Mouse (Mus musculus): ENCODE data around the gene Dpp7.

The Dpp7 gene

DNA sequence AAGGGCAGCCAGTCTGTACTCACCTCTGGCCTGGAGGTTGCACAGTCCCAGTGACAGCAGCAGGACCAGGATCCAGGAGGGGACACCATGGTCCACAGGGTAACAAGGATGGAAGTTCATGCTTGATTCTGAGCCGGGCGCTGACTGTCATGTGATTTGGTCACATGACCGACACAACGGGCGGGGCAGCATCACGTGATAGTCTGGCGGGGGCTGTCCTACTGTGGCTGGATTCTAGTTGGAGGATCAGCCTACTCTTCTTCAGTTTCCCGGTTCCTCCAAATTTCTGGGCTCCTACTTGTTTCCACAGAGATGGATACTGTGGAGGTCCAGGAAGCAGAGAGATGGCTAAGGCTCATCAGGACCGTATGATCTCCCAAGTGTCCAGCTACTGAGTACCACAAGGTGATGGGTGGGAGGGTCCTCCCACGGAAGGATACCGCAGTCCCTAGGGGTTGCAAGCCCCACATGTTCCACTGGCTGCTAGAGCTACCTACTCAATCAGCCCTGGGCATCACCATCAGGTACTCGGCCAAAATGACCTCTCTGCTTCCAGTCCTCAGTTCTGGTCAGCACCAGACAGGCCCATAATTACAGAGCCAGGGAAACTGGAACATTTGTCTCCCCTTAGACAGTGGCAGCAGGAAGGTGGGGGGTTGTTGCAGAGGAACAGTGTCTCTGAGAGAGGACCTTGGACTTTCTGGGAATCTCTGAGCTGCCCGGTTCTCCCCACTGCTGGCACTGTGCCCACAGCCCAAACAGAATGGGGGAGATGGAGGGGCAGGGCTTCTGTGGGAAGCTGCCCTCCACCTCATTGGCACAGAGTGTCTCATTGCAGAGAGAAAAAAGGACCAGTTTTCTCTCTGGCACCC is at the start of gene Dpp7:
Dpp7 (minus strand) TSS at position 152 of the 872 bp plus-strand sequence.
- in situ Hi-C loops (cut with MboI, MseI), result no loop called here

DNA sequence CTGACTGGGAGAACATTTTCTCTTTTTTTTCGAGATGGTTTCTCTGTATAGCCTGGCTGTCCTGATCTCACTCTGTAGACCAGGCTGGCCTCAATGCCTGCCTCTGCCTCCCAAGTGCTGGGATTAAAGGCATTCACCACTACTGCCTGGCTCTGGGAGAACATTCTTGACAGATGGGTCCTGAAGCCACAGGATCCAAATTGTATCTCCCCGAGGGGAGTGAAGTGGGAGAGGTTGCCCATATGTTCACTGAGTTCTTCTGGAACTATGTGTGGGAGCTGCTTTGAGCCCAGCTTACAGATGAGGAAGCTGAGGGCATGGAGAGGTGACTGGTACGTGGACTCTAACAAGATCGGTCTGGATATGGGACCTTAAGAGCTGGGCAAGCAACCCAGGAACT is 47.8 kb upstream of the Dpp7 start:
- in situ Hi-C loops (cut with MboI, MseI), result loop anchor here (10.0 kb wide), 1 partner anchor 851 kb away; no protein-coding TSS in a partner anchor

DNA sequence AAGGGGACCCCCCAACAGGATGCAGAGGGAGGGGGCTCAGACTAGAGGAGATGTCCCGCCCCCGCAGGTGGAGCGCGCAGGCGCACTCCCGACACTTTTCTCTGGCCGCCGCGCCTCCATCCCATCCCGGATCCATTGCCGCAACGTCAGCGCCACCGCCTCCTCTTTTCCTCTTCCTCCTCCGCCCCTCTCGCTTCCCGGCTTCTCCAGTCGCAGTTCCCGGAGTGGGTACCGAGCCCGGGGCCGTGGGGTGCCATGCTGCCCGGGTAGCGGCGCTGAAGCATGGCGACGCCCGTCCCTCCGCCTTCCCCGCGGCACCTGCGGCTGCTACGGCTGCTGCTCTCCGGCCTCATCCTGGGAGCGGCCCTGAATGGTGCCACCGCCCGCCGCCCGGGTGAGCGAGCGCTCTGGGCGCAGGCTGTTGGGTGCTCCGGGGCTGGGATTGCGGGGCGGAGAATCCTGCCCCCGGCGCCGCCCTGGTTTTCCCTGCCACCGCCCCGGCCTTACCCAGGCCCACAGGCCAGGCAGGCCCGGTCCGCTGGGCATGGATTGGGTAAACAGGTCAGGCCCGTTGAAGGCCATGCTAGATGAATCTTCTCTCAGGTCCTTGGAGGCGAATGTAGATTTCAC is 46.9 kb upstream of the Dpp7 start:
- in situ Hi-C loops (cut with MboI, MseI), result loop anchor here (10.0 kb wide), 1 partner anchor 852 kb away; no protein-coding TSS in a partner anchor

DNA sequence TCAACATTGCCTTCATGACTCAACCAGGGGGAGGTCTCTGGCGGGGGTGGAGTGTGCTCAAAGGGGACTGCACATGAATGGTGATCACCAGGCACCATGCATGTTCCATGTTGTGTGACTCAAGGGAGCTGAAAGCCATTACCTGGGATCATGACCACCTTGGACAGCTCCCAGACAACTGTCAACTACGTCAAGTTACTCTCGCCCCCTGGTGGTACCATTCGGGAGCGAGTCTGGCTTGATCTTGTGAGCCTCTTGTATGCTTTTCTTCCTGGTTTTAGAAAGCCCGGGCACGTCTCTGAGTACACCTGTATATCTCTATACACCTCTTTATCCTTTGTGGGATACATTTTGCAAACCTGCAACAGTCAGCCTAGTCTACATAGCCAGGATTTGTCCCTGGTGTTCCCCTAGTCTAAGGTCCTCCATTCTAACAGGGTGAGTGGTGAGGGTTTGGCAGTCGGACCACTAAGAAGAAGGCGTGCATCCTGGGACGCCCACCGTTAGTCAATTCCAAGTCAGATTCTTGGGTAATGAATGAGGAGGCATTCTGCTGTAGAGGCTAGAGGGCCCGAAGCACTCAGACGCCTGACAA is 46.3 kb upstream of the Dpp7 start:
- in situ Hi-C loops (cut with MboI, MseI), result loop anchor here (10.0 kb wide), 1 partner anchor 852 kb away; no protein-coding TSS in a partner anchor

DNA sequence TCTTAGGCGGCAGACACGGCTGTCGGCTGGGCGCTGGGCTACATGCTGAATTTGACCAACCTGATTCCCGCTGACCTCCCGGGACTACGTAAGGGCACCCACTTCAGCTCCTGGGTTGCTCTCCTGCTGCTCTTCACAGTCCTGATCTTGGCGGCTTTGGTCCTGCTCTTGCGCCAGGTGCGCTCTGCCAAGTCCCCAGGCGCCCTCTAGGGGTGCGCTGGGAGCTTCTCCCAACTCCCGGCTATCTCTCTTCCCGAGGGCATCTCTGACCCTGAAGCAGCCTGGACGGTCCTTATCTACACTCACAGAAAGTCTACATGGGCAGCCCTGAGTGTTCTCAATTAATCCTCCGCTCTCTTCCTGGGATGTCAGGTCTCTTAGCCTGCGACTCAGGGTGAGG is 44.6 kb upstream of the Dpp7 start:
- in situ Hi-C loops (cut with MboI, MseI), result loop anchor here (10.0 kb wide), 1 partner anchor 854 kb away; no protein-coding TSS in a partner anchor

DNA sequence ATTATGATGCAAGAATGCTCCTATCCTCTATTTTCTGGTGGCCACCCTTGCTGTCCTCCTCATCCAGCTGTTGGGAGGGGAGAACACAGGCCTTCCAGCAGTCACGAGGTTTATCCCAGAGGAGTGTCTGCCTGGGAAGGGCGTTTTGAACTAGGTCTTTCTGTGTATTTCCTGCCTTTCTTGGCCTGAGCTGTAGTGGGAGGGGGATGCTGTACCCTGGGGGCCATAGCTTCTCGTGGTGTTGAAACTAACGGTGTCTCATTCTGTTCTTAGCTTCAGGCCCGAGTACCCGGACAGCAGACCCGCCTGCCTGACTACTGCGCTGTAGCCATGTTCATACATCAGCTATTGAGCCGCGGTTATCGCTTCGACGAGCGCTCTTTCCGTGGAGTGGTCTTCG is 44.1 kb upstream of the Dpp7 start:
- in situ Hi-C loops (cut with MboI, MseI), result loop anchor here (10.0 kb wide), 1 partner anchor 855 kb away; no protein-coding TSS in a partner anchor

DNA sequence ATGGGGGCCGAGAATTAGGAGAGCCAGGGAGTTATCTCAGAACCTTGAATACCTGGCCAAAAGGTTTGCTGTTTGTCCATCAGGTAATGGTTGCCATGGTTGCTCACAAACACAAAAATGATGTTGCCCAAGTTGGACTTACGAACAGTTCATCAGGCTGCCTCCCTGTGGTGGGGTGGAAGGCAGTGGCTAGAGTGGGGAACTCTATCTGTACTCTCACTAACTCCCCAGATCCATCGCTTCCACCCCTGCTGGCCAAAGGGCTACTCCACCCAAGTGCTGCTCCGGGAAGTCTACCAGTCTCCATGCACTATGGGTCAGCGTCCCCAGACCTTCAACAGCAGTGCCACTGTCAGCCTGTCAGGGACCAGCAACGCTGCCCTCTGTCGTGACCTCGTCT is 42.9 kb upstream of the Dpp7 start, which contains the start of gene Npdc1:
Npdc1 (plus strand) TSS at position 301 of the 400 bp plus-strand sequence.
- in situ Hi-C loops (cut with MboI, MseI), result loop anchor here (10.0 kb wide), 1 partner anchor 1386 kb away; no protein-coding TSS in a partner anchor

DNA sequence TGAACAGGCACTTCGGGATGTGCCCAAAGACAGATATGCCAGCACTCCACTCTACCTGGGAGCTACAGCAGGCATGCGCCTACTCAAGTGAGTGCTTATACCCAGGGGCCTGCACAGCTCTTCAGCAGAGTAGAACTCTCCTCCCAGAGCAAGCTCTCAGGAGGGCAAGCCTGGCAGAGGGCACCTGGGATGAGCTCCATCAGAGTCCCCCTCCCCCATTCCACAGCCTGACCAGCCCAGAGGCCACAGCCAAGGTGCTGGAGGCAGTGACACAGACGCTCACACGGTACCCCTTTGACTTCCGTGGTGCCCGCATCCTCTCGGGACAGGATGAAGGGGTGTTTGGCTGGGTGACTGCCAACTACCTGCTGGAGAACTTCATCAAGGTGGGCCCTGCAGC is 41.9 kb upstream of the Dpp7 start:
- in situ Hi-C loops (cut with MboI, MseI), result loop anchor here (10.0 kb wide), 1 partner anchor 1387 kb away; no protein-coding TSS in a partner anchor

DNA sequence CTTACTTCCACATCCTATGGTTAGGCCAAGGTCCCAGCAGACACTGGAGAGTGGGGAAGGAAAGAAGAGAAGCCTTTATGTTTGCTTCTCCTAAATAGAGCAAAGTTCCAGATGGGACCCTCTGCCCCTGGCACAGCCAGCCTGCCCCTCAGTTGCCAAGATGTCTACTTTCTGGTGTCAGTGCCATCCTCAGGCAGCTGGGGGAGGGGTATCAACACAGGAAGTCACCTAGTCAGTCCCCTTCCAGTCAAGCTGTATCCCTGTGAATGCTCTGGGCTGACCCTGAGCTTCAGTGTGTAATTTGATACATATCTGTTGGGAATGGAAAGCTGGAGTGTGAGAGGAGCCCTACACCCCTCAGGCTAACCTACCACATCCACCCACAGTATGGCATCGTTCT is 40.9 kb upstream of the Dpp7 start:
- in situ Hi-C loops (cut with MboI, MseI), result loop anchor here (10.0 kb wide), 1 partner anchor 1388 kb away; no protein-coding TSS in a partner anchor

DNA sequence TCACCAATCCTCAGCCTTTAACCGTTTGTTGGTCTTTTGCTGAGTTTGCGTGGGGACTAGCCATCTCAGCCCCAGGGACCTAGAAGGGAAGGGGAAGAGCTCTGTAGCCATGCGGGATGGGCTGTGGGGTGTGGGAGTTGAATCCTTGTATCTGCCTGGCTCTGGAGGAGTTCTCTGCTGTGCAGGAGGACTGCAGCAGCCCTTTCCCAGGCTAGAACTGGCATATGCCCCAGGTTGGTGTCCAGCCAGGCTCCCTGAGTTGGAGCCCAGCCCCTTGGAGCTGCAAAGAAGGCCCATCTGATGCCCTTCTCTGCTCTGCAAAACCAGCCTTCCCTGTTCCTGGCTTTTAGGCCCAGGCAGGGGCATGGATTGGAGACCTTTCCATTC is 40.4 kb upstream of the Dpp7 start:
- in situ Hi-C loops (cut with MboI, MseI), result loop anchor here (10.0 kb wide), 1 partner anchor 1388 kb away; no protein-coding TSS in a partner anchor

DNA sequence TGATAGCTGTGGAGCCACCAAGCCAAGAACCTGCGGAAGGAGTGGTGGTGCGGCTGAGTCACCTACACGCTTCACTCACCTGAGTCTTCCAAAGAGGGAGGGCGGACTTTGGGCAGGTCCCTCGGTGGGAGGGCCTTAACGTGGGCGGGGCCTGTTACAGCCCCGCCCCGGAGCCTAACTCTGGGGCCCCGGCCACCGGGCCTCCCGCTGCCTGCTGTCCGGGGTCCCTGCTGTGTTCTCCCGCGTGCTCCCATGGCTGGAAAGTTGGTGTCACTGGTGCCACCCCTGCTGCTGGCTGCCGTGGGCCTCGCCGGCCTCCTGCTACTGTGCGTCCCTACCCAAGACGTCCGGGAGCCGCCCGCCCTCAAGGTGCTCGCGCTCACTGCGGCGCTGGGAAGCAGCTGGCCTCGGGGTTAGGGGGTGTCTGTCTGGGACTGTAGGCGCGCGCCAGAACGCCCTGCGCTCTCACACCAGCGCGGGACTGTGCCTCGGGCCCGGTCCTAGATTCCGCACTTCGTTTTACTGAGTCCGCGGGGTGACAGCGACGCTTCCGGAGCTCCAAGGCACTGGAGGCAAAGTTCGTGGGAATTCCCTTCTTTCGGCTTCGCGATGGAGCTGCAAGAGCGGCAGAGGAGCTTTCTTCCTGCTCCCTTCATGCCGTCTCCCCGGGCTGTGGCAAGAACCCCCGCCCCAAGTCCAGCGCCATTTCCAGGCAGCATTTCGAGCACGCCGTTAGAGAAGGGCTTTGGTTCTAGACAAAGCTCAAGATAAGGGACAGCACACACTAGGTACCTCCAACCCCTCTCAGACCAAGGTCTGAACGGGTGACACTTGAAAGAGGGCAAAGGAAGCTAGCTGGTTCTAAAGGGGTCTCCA is 39.8 kb upstream of the Dpp7 start, which contains the start of gene Entpd2:
Entpd2 (plus strand) TSS at position 154 of the 876 bp plus-strand sequence.
- in situ Hi-C loops (cut with MboI, MseI), result loop anchor here (10.0 kb wide), 1 partner anchor 1389 kb away; no protein-coding TSS in a partner anchor

DNA sequence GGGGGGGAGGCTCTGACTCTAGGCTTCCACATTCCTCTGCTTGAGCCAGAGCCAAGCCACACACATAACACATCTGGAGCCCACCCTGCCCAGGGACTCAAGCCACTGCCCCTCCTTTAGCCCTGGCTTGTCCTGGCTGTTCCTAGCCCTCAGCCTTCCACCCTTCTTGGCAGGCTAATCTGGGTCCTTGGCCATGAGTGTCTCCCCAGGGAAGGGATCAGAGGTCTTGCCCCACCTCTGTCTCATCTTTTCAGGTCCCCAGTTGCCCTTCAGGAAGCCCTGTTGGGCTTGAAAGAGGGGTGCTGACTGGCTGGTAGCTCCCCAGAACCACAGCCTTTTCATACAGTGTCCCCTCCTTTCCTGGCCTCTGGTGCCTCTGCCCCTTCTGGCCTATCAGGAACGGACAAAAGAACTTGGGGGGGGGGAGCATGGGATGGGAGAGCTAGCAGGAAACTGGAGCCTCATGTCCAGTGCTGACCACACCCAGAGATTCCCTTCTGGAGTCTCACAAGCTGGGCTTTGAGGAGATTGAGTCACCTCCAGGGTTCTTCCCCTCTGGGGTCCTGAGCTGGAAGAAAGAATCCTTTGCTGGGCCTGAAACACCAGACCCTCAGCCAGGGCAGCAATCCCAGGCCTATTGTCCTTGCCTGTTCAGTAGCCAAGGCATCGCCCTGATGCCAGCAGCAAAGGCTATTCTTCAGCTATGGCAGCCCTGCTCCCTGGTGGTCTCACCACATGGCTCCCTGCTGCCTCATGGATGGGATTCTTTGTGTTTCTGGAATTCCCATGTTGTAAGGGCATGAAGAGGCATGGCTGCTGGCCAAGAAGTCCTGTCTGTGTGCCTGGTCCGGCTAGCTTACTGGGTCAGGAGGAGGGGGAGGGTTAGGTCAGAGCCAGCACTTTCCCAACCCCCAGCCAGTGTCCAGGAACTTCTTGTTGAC is 38.4 kb upstream of the Dpp7 start:
- in situ Hi-C loops (cut with MboI, MseI), result loop anchor here (10.0 kb wide), 1 partner anchor 1390 kb away; no protein-coding TSS in a partner anchor

DNA sequence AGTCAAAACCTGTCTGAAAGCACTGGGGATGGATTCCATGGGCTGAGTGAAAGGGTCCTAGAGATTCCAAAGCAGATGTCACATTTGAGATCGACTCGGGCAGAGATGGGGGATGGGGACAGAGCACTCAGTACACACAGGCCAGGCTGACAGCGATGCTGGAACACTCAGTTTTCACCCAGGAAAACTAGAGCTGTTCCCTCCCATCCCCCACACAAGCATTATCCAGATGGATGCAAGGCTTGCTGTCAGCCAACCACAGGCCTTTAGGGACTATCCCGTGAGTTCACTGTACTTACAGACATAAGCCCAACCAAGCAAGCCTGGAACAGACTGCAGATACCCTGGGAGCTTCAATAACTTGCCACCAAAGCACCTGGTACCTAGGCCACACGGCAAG is 35.1 kb upstream of the Dpp7 start:
- in situ Hi-C loops (cut with MboI, MseI), result loop anchor here (10.0 kb wide), 1 partner anchor 1394 kb away; no protein-coding TSS in a partner anchor

DNA sequence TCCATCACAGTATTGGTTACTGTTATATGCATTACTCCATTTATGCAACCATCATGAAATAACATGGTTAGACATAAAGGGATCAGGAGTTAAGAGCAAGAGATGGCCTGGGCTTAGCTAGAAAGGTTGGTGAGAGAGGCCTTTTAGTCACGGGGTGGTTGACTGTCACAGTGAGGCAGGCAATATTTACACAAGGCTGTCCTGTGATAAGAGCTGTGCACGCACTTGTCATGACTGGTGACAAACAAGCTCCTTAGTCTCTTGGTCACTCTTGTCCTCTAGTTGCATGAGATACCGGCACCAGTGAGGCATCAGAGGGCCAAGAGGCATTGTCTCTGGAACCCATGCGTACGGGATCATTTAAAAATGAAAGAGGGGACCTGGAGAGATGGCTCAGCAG is 28.3 kb upstream of the Dpp7 start:
- in situ Hi-C loops (cut with MboI, MseI), result no loop called here

DNA sequence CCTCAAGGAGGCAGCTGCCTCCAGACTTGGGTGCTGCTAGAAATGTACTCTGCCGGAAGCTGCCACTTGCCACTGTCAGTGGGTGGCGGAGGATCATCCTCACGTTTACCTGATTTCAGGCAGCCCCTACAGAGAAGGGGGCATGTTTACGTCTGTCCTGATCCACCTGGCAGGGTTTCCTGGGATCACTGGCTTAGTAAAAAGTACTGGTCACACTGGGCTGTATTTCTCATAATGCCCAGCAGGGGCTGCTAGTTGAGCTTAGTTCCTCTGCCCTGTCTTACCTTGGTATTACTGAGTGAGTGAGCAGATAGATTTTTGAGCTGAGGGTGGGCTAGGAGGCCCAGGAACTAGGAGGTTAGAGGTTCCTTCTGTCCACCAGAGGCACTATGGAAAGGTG is 20.4 kb upstream of the Dpp7 start:
- in situ Hi-C loops (cut with MboI, MseI), result no loop called here

DNA sequence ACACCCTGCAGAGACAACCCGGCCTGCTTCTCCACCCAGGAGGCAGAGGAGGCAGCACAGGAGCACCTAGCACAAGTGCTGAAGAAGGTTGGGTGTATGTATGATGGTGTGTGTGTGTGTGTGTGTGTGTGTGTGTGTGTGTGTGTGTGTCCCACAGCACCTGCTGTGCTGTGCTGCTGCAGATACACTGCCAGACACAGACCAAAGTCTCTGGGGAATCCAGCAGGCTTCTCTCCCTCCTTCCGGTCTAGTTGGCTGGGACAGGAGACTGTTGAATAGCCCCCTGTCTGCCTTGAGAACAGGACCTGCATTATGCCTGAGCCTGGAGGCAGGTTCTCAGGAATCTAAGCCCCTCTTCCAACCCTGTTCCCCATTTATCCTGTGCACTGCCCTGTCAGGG is 17.3 kb upstream of the Dpp7 start:
- in situ Hi-C loops (cut with MboI, MseI), result no loop called here

DNA sequence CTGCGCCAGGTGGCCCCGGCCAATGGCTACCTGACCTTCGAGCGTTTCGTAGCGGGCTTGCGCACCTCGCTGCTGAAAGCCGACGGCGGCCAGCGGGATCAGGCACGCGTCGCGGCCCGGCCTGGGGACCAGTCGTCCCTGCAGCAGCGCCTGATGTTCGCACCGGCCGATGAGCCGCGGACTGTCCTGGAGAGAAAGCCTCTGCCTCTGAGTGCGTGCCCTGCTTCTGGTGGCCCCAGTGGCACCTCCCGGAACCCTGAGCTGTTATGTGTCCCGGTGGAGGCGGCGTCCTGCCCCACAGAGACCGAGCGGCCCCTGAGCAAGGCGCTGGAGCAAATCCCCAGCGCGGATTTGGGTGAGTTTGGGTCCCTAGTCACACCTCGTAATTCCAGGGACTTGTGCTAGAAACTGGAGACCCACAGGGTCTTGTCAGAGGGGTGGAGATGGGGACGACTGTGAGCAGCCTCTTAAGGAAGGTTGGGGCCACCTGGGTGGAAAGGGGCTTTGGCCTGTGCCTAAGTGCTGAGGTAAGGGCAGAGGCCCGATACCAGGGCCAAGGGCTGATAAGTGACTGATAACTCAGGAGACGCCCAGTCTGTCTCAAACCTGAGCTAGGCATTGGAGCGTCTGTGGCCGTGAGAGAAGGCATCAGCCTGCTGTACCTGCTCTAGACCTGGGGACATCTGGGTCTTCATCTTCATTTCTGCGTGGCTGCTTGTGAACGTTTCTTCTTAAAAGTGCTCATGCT is 16.7 kb upstream of the Dpp7 start:
- in situ Hi-C loops (cut with MboI, MseI), result no loop called here

DNA sequence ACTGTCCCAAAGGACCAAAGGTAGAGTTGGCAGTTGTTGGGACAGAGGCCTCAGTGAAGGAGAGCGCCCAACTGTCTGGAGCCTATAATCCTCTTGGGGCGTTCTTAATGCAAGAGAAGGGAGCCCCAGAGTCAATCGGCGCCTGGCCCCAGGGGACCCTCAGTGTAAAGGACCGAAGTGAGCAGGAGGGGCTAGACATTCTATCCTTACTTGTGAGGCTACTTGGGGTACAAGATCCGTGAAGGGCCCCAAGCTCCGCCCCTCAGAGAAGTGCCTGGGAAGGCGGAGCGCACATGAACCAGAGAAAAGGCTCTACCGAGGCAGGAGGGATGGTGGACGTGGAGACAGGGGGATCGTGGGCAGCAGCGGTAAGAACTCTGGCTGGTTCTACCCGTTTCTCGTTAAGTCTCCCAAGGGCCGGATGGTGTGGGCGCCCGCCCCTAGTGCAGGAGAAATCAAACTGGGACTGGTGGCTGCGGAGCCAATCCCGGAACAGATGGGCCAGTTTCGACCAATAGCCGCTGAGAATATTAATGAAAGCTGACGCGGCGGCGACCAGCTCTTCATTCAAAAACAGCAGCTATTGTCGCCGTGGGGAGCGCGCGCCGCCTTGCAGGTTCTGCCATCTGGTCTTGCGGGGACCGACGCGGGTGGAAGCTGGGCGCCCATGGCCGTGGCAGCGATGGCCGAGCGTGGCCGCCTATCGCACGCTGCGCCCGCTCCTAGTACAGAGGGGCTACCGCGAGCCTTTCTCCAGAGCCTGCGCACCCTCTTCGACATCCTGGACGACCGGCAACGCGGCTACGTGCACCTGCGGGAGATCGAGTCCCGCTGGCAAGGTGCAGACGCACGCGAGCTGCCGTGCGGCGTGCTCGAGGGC is 15.8 kb upstream of the Dpp7 start, which contains the start of gene Sapcd2:
Sapcd2 (plus strand) TSS at position 558 of the 880 bp plus-strand sequence.
- in situ Hi-C loops (cut with MboI, MseI), result no loop called here

All from regulatory T cell (primary cell).